19 mouse cellular contexts compared by ENCODE assay signal in genomic region chr10:88384081-88384480, GRCm38 (mm10). TPM values are rescaled to one million over a fixed set of nuclear protein-coding genes. Genes with fewer than 3 reads are reported as not detected.
DNase-seq lines count a peak whose midpoint lies in the region; TF ChIP-seq lines count a peak whose summit lies in the region.
"Had no signal": no experiment of that assay in that cellular context is flagged by ENCODE, and none has a peak within 500 bp of the region (broad histone marks: within the 10 kb centered on the region; RNA-seq: fewer than 3 reads in every experiment).

No protein-coding gene starts in this region.

- H3K36me3 ChIP-seq in heart, adult 2 months (ENCODE audit: control insufficient read depth, insufficient read depth, low read length) = no peaks in the 10 kb centered on the region
- H3K36me3 ChIP-seq: embryonic facial prominence, embryonic 15.5 days; forebrain, embryonic 15.5 days; hindbrain, embryonic 13.5 days; intestine, embryonic 15.5 days had no signal

- WGBS in heart, adult 2 months = 30% methylated on average over 5 of the region's 5 CpGs

- H3K27me3 ChIP-seq in heart, adult 2 months (ENCODE audit: control insufficient read depth, insufficient read depth, low read length) = no peaks in the 10 kb centered on the region
- H3K27me3 ChIP-seq: embryonic facial prominence, embryonic 15.5 days; forebrain, embryonic 15.5 days; hindbrain, embryonic 13.5 days; intestine, embryonic 15.5 days had no signal

- H3K79me2 ChIP-seq in heart, adult 2 months (replicated peaks; ENCODE audit: control insufficient read depth, insufficient read depth, low read length) = peaks cover 1% of the 10 kb centered on the region

- H3K27ac ChIP-seq in heart, adult 2 months = peak overlapping the region; percentile 85
- H3K27ac ChIP-seq: embryonic facial prominence, embryonic 15.5 days; forebrain, embryonic 15.5 days; hindbrain, embryonic 13.5 days; intestine, embryonic 15.5 days had no signal

- TF ChIP-seq EP300 in heart, adult 2 months (IDR thresholded peaks at IDR 0.05; ENCODE audit: insufficient read depth, low read depth, low read length) = no peak

- no peak overlapping the region for H3K9ac ChIP-seq in heart, adult 2 months (ENCODE audit: low read depth, low read length)
- H3K9ac ChIP-seq: embryonic facial prominence, embryonic 15.5 days; forebrain, embryonic 15.5 days; hindbrain, embryonic 13.5 days; intestine, embryonic 15.5 days had no signal

- H3K4me3 ChIP-seq in heart, adult 2 months = no peak overlapping the region
- H3K4me3 ChIP-seq: embryonic facial prominence, embryonic 15.5 days; erythroblast, embryonic 14.5 days; forebrain, embryonic 15.5 days; hindbrain, embryonic 13.5 days; intestine, embryonic 15.5 days had no signal

- intact Hi-C loops in heart, adult 2 months (cut with DNase I) = no loop called here
- intact Hi-C loops in heart, postnatal 25 days (cut with DNase I) = no loop called here

- H3K4me1 ChIP-seq in heart, adult 2 months (ENCODE audit: control insufficient read depth, insufficient read depth, low read length) = peaks cover 6% of the 10 kb centered on the region

- DNase-seq in heart, adult 2 months = no peak
- no peak for DNase-seq in heart, postnatal 25 days (ENCODE audit: low spot score)
- DNase-seq in kidney, adult 9 months = peak; percentile 40
- DNase-seq in kidney, postnatal 10 days = no peak
- peak; percentile 43 for DNase-seq in A20 (ENCODE audit: low read depth, low spot score)
- no peak for DNase-seq in testis, postnatal 14 days (ENCODE audit: low spot score)
- DNase-seq: adrenal gland, postnatal 10 days; B cell, adult 2 months; cerebellum, adult 11 months; cerebellum, adult 8-10 months; cerebellum, postnatal 14 days; embryo, embryonic 11 days; gastrocnemius, postnatal 14 days had no signal

- TF ChIP-seq POLR2A in heart, adult 2 months (IDR thresholded peaks at IDR 0.05; ENCODE audit: insufficient read depth, low read depth, low read length) = no peak

- 0 out of 2 replicates have a peak, but pooled peaks have one; percentile 3 for TF ChIP-seq CTCF in heart, adult 2 months (IDR thresholded peaks at IDR 0.05)

RNA-seq across cellular contexts. Expression of gene Gnptab, which starts 5.1 kb away (rescaled TPM):
- 10 to 100 TPM; 24.3 to 27.6 TPM for total RNA-seq in heart, adult 2 months (2021)
- polyA plus RNA-seq in heart, adult 2 months (2012; rRNA removed) = 11.7 and 19.3 TPM in 2 replicates
- 10 to 100 TPM; 25.5 to 29.9 TPM for total RNA-seq in heart, postnatal 25 days (2021)

RNA-seq across cellular contexts. Expression of gene Dram1, which starts 5.2 kb away (rescaled TPM):
- total RNA-seq in heart, adult 2 months (2021) = 1 to 10 TPM; 3.7 to 4.5 TPM
- 6.8 and 7.6 TPM in 2 replicates for polyA plus RNA-seq in heart, adult 2 months (2012; rRNA removed)
- 1 to 10 TPM; 3.8 to 4.1 TPM for total RNA-seq in heart, postnatal 25 days (2021)
- total RNA-seq: MEL had no signal
- polyA plus RNA-seq: erythroblast, embryonic 14.5 days had no signal

Comparison
In these comparisons a context has a peak if more than half of its experiments do, and no peak if none do; other contexts are left out.
1. DNase-seq: peak in kidney, adult 9 months (single experiment) and A20 (single experiment); none in heart, adult 2 months (0 of 2), heart, postnatal 25 days (single experiment), kidney, postnatal 10 days (single experiment) and testis, postnatal 14 days (single experiment).